Mouse (Mus musculus): ENCODE results near the gene Ect2l. TPM values are rescaled to one million over a fixed set of nuclear protein-coding genes. Genes with fewer than 3 reads are reported as not detected.

The Ect2l gene
- polyA plus RNA-seq, 1 experiment from 2014 or later: 0.63 TPM

GRCm38 (mm10) chr10:18210119-18210518 lies 571 bp downstream of the Ect2l start:
- H3K9me3 ChIP-seq: no peaks in the 10 kb centered on the region
- no peaks in the 10 kb centered on the region for H3K36me3 ChIP-seq
- 52% methylated on average over 6 of the region's 6 CpGs for WGBS
- no peak for ATAC-seq (ENCODE audit: insufficient number of reproducible peaks, low FRiP score, low TSS enrichment, low read depth)
- no peaks in the 10 kb centered on the region for H3K27me3 ChIP-seq
- no peak overlapping the region for H3K4me3 ChIP-seq
- no peak overlapping the region for H3K4me2 ChIP-seq
- peaks cover 11% of the 10 kb centered on the region for H3K4me1 ChIP-seq
- no peak overlapping the region for H3K27ac ChIP-seq
- H3K9ac ChIP-seq: no peak overlapping the region

DNA sequence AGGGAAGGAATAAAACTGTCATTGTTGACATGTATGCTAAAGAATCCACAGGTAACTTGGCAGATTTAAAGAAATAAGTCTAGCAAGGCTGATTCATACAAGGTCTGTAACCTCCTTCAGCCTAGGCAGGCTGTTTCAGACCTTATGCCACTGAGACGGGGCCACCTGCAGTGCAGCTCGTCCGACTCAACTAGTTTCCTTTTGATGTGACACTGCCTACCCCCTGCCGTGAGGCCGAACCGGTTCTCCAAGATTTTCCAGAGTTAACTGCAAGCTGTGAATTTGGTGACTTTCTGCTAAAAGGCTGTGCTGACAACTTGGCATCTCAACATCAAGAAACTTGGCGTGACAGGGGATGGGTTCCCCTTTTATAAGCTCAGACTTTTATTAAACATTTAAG lies 6.6 kb downstream of the Ect2l start:
- 13% methylated on average over 7 of the region's 7 CpGs for WGBS
- ATAC-seq (ENCODE audit: insufficient number of reproducible peaks, low FRiP score, low TSS enrichment, low read depth): no peak
- no peaks in the 10 kb centered on the region for H3K9me3 ChIP-seq
- no peak overlapping the region for H3K9ac ChIP-seq
- no peak overlapping the region for H3K4me2 ChIP-seq
- H3K4me3 ChIP-seq: no peak overlapping the region
- no peaks in the 10 kb centered on the region for H3K4me1 ChIP-seq
- no peak overlapping the region for H3K27ac ChIP-seq
- no peaks in the 10 kb centered on the region for H3K36me3 ChIP-seq
- no peaks in the 10 kb centered on the region for H3K27me3 ChIP-seq

DNA sequence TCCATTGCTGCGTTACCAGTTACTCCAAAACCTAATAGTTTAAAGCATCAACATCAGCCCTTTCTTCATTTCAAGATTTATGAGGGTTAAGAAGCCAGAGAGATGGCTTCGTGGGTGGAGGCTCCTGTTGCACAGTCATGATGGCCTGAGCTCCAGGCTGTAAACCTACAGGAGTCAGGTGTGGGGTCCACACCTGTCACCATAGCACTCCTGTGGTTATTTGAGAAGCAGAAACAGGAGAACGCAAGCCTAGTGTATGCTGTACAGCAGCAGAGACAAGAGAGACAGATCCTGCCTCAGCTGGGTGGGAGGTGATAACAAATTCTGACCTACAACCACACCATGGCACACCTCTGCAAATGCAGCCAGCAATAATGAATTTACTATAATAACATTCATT lies 8.3 kb downstream of the Ect2l start:
- Histone ChIP-seq H3K4me1 (no peaks in the 10 kb centered on the region), H3K4me2 (no peak overlapping the region), H3K9me3 (no peaks in the 10 kb centered on the region), H3K36me3 (no peaks in the 10 kb centered on the region), H3K4me3 (no peak overlapping the region), H3K27me3 (no peaks in the 10 kb centered on the region), H3K27ac (no peak overlapping the region), H3K9ac (no peak overlapping the region)
- no peak for ATAC-seq (ENCODE audit: insufficient number of reproducible peaks, low FRiP score, low TSS enrichment, low read depth)
- WGBS: 53% methylated on average over 3 of the region's 3 CpGs

GRCm38 (mm10) chr10:18200656-18201055 lies 10.0 kb downstream of the Ect2l start:
- Histone ChIP-seq H3K4me2 (no peak overlapping the region), H3K9me3 (no peaks in the 10 kb centered on the region), H3K9ac (no peak overlapping the region), H3K4me1 (no peaks in the 10 kb centered on the region), H3K27ac (no peak overlapping the region), H3K36me3 (no peaks in the 10 kb centered on the region), H3K4me3 (no peak overlapping the region), H3K27me3 (no peaks in the 10 kb centered on the region)
- ATAC-seq (ENCODE audit: insufficient number of reproducible peaks, low FRiP score, low TSS enrichment, low read depth): no peak
- WGBS: 74% methylated on average over 9 of the region's 9 CpGs

- no peaks in the 10 kb centered on the region for H3K9me3 ChIP-seq
- no peaks in the 10 kb centered on the region for H3K36me3 ChIP-seq
- no peak for ATAC-seq (ENCODE audit: insufficient number of reproducible peaks, low FRiP score, low TSS enrichment, low read depth)
- 81% methylated on average over 4 of the region's 4 CpGs for WGBS
- no peak overlapping the region for H3K27ac ChIP-seq
- no peak overlapping the region for H3K9ac ChIP-seq
- no peaks in the 10 kb centered on the region for H3K4me1 ChIP-seq
- no peak overlapping the region for H3K4me3 ChIP-seq
- H3K27me3 ChIP-seq: no peaks in the 10 kb centered on the region
- no peak overlapping the region for H3K4me2 ChIP-seq
These were observed 10.8 kb downstream of the Ect2l start for GRCm38 (mm10) chr10:18199919-18200318.

DNA sequence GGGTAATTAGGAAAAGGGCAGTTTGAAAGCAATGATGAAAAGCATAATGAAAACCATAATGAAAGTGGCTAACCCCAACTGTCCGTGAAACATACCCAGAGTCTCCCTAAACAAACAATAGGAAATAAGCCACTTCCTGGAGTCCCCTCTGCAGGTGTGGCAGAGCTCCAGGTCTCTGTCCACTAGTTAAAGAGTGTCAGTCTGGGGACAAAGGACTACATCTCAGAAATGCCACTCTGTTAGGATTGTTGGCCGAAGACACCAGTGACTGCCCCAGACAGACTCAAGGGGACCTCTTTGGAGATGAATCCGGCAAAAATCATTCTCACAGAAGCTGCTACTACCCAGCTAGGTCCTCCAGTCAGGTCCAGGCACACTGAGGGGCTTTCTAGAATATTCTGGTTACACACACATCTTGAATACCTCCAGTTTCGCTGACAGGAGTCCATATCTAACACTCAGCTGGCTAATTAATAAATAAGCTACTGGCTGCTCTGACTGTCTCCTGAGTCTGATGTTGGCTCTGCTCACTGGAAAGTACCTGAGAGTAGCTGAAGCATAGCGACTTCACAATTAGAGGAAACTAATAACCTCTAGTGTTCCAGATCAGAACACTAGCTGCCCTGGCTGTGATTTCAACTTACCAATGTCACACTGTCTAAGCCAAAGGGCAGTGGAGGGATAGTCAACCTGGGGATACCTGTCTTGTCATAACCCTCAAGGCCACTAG lies 12.2 kb downstream of the Ect2l start:
- H3K27me3 ChIP-seq: no peaks in the 10 kb centered on the region
- ATAC-seq (ENCODE audit: insufficient number of reproducible peaks, low FRiP score, low TSS enrichment, low read depth): no peak
- no peak overlapping the region for H3K4me2 ChIP-seq
- H3K4me1 ChIP-seq: no peaks in the 10 kb centered on the region
- no peaks in the 10 kb centered on the region for H3K9me3 ChIP-seq
- no peak overlapping the region for H3K4me3 ChIP-seq
- H3K9ac ChIP-seq: no peak overlapping the region
- 83% methylated on average over 5 of the region's 5 CpGs for WGBS
- H3K36me3 ChIP-seq: no peaks in the 10 kb centered on the region
- H3K27ac ChIP-seq: no peak overlapping the region

- H3K9ac ChIP-seq: no peak overlapping the region
- 50% methylated on average over 14 of the region's 14 CpGs for WGBS
- no peaks in the 10 kb centered on the region for H3K36me3 ChIP-seq
- H3K9me3 ChIP-seq: no peaks in the 10 kb centered on the region
- peak overlapping the region; percentile 25 for H3K4me3 ChIP-seq
- peak overlapping the region; percentile 38 for H3K4me2 ChIP-seq
- no peaks in the 10 kb centered on the region for H3K4me1 ChIP-seq
- no peak overlapping the region for H3K27ac ChIP-seq
- H3K27me3 ChIP-seq: no peaks in the 10 kb centered on the region
- no peak for ATAC-seq (ENCODE audit: insufficient number of reproducible peaks, low FRiP score, low TSS enrichment, low read depth)
These were observed 13.3 kb downstream of the Ect2l start for GRCm38 (mm10) chr10:18197206-18197979.

GRCm38 (mm10) chr10:18194737-18195141 lies 16.0 kb downstream of the Ect2l start:
- peak; percentile 67; the same call in 1 of the 2 replicates for ATAC-seq (ENCODE audit: insufficient number of reproducible peaks, low FRiP score, low TSS enrichment, low read depth)
- Histone ChIP-seq H3K9ac (no peak overlapping the region), H3K27me3 (no peaks in the 10 kb centered on the region), H3K9me3 (no peaks in the 10 kb centered on the region), H3K27ac (peak overlapping the region; percentile 65), H3K4me1 (peaks cover 8% of the 10 kb centered on the region; the same call in 1 of the 2 replicates), H3K4me2 (peak overlapping the region; percentile 25; the same call in 1 of the 2 replicates), H3K4me3 (no peak overlapping the region), H3K36me3 (no peaks in the 10 kb centered on the region)
- WGBS: 41% methylated on average over 14 of the region's 14 CpGs

- Histone ChIP-seq H3K36me3 (no peaks in the 10 kb centered on the region), H3K27me3 (no peaks in the 10 kb centered on the region), H3K4me3 (no peak overlapping the region), H3K4me2 (no peak overlapping the region), H3K9me3 (no peaks in the 10 kb centered on the region), H3K9ac (no peak overlapping the region), H3K27ac (peak overlapping the region; percentile 65), H3K4me1 (peaks cover 8% of the 10 kb centered on the region; the same call in 1 of the 2 replicates)
- no peak for ATAC-seq (ENCODE audit: insufficient number of reproducible peaks, low FRiP score, low TSS enrichment, low read depth)
- 72% methylated on average over 11 of the region's 11 CpGs for WGBS
These were observed 16.5 kb downstream of the Ect2l start for GRCm38 (mm10) chr10:18194156-18194555.

GRCm38 (mm10) chr10:18193221-18193620 lies 17.5 kb downstream of the Ect2l start:
- Histone ChIP-seq H3K4me2 (no peak overlapping the region), H3K4me3 (no peak overlapping the region), H3K27me3 (no peaks in the 10 kb centered on the region), H3K4me1 (peaks cover 8% of the 10 kb centered on the region; the same call in 1 of the 2 replicates), H3K27ac (no peak overlapping the region), H3K9me3 (no peaks in the 10 kb centered on the region), H3K9ac (no peak overlapping the region), H3K36me3 (no peaks in the 10 kb centered on the region)
- ATAC-seq (ENCODE audit: insufficient number of reproducible peaks, low FRiP score, low TSS enrichment, low read depth): no peak
- 71% methylated on average over 11 of the region's 11 CpGs for WGBS

- ATAC-seq (ENCODE audit: insufficient number of reproducible peaks, low FRiP score, low TSS enrichment, low read depth): no peak
- WGBS: 37% methylated on average over 8 of the region's 8 CpGs
- Histone ChIP-seq H3K4me3 (no peak overlapping the region), H3K9me3 (no peaks in the 10 kb centered on the region), H3K36me3 (no peaks in the 10 kb centered on the region), H3K27ac (no peak overlapping the region), H3K4me1 (peaks cover 8% of the 10 kb centered on the region; the same call in 1 of the 2 replicates), H3K4me2 (no peak overlapping the region), H3K9ac (no peak overlapping the region), H3K27me3 (no peaks in the 10 kb centered on the region)
These were observed 19.0 kb downstream of the Ect2l start for GRCm38 (mm10) chr10:18191706-18192105.

DNA sequence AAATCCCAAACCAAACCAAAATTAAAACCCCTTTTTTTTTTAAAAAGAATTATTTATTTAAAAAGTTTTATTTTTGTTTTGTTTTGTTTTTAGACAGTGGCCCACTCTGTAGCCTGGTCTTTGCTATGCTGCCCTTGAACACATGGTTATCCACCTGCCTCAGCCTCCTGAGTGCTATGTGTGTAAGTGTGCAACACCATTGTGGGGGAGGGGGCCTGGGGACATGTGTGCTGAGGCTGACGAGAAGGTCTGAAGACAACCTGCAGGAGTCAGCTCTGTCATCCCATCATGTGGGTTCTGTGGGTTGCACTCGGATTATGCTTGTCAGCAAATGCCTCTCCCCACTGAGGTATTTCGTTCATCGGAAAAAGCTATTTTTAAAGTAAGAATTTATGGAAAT lies 21.2 kb downstream of the Ect2l start:
- ATAC-seq (ENCODE audit: insufficient number of reproducible peaks, low FRiP score, low TSS enrichment, low read depth): no peak
- 71% methylated on average over 4 of the region's 4 CpGs for WGBS

More for the DNA sequence above, 21.2 kb downstream of the Ect2l start:
- Histone ChIP-seq H3K27ac (no peak overlapping the region), H3K4me3 (no peak overlapping the region), H3K27me3 (no peaks in the 10 kb centered on the region), H3K4me1 (peaks cover 8% of the 10 kb centered on the region; the same call in 1 of the 2 replicates), H3K4me2 (no peak overlapping the region), H3K9me3 (no peaks in the 10 kb centered on the region), H3K9ac (no peak overlapping the region), H3K36me3 (no peaks in the 10 kb centered on the region)

All from limb, embryonic 15.5 days (tissue).